Mouse (Mus musculus): ENCODE measurements at regions not wholly inside any gene's neighbourhood (a gene's known extent, or its start where the extent isn't known, plus 50 kb on each side); places are given as distances from the start of the nearest gene placed in this dataset.

DNA sequence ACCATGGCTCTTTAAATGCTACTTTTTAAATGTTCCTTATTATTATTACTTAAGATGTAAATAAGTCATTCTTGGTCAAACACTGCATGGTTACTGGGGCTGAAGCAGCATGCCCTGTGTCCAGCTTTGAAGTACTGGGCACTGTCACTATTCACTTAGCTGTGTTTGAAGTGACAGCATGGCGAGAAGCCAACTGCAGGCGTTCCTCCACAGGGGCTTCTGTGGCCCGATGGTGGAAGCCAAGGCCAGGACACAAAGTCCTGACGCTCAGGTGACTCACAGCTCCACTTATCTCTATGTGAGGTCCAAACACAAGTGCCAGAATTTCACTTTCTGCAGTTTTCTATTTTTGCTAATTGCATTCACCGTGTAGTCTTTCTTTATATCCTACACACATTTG is 65.3 kb downstream of the Cdca7 start:
- Histone ChIP-seq H3K4me3 (ENCODE audit: control insufficient read depth, low read depth, low read length) (no peak overlapping the region), H3K27ac (ENCODE audit: control insufficient read depth, insufficient read depth, low read depth, low read length) (no peak overlapping the region), H3K4me1 (ENCODE audit: control insufficient read depth, insufficient read depth, low read length) (no peaks in the 10 kb centered on the region), H3K36me3 (ENCODE audit: control insufficient read depth, insufficient read depth, low read length) (no peaks in the 10 kb centered on the region), H3K27me3 (ENCODE audit: control insufficient read depth, insufficient read depth, low read length) (no peaks in the 10 kb centered on the region)
- TF ChIP-seq POLR2A (IDR thresholded peaks at IDR 0.05; ENCODE audit: control insufficient read depth, low read depth, low read length) = no peak
- no peak for TF ChIP-seq CTCF (IDR thresholded peaks at IDR 0.05; ENCODE audit: control insufficient read depth, insufficient read depth, insufficient replicate concordance, low read depth, low read length)

DNA sequence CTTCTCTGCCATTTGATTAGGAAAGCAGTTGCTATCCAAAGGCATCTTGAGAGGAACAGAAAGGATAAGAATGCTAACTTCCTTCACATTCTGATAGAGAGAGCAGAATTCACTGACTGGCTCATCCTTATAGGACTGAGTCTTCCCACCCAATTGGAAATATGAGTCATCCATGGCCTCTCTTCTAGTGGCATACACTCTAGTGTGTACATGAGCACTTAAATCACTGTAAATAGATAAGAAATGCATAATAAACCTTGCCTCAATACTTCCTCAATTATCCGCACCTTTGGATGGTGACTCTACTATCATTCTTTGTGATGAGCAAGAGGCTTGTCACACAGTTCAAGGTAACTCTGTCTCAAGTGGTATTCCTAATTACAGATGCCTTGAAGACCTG is 69.5 kb downstream of the Cdca7 start:
- no peak overlapping the region for H3K27ac ChIP-seq (ENCODE audit: control insufficient read depth, insufficient read depth, low read depth, low read length)
- no peak for TF ChIP-seq POLR2A (IDR thresholded peaks at IDR 0.05; ENCODE audit: control insufficient read depth, low read depth, low read length)
- TF ChIP-seq CTCF (IDR thresholded peaks at IDR 0.05; ENCODE audit: control insufficient read depth, insufficient read depth, insufficient replicate concordance, low read depth, low read length) = no peak
- H3K4me3 ChIP-seq (ENCODE audit: control insufficient read depth, low read depth, low read length) = no peak overlapping the region
- H3K27me3 ChIP-seq (ENCODE audit: control insufficient read depth, insufficient read depth, low read length) = no peaks in the 10 kb centered on the region
- H3K4me1 ChIP-seq (ENCODE audit: control insufficient read depth, insufficient read depth, low read length) = no peaks in the 10 kb centered on the region
- H3K36me3 ChIP-seq (ENCODE audit: control insufficient read depth, insufficient read depth, low read length) = no peaks in the 10 kb centered on the region

- Histone ChIP-seq H3K4me3 (ENCODE audit: control insufficient read depth, low read depth, low read length) (no peak overlapping the region), H3K27me3 (ENCODE audit: control insufficient read depth, insufficient read depth, low read length) (no peaks in the 10 kb centered on the region), H3K4me1 (ENCODE audit: control insufficient read depth, insufficient read depth, low read length) (no peaks in the 10 kb centered on the region), H3K27ac (ENCODE audit: control insufficient read depth, insufficient read depth, low read depth, low read length) (no peak overlapping the region), H3K36me3 (ENCODE audit: control insufficient read depth, insufficient read depth, low read length) (no peaks in the 10 kb centered on the region)
- TF ChIP-seq POLR2A (IDR thresholded peaks at IDR 0.05; ENCODE audit: control insufficient read depth, low read depth, low read length) = no peak
- no peak for TF ChIP-seq CTCF (IDR thresholded peaks at IDR 0.05; ENCODE audit: control insufficient read depth, insufficient read depth, insufficient replicate concordance, low read depth, low read length)
These were observed 70.5 kb downstream of the Cdca7 start for GRCm38 (mm10) chr2:72546476-72546875.

DNA sequence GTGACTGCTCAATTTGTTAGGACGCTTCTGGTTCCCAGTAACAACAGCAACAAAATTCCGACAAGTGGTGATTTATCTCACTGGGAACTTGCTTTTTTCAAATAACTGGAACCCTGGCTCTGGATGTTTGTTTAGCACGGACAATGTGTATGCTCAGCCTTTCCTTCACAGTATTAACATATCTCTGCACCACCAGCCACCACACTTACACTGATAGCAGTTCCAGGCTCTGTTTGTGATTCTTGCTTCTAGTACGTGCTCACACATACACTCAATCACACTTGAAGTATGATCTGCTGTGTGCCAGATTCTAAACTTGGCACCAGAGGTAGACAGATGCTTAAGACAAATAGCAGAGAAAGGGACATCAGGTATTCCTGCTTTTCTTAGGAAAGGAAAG is 71.0 kb downstream of the Cdca7 start:
- H3K4me1 ChIP-seq (ENCODE audit: control insufficient read depth, insufficient read depth, low read length) = no peaks in the 10 kb centered on the region
- no peaks in the 10 kb centered on the region for H3K36me3 ChIP-seq (ENCODE audit: control insufficient read depth, insufficient read depth, low read length)
- no peak overlapping the region for H3K27ac ChIP-seq (ENCODE audit: control insufficient read depth, insufficient read depth, low read depth, low read length)
- no peak overlapping the region for H3K4me3 ChIP-seq (ENCODE audit: control insufficient read depth, low read depth, low read length)
- TF ChIP-seq POLR2A (IDR thresholded peaks at IDR 0.05; ENCODE audit: control insufficient read depth, low read depth, low read length) (no peak), CTCF (IDR thresholded peaks at IDR 0.05; ENCODE audit: control insufficient read depth, insufficient read depth, insufficient replicate concordance, low read depth, low read length) (no peak)
- no peaks in the 10 kb centered on the region for H3K27me3 ChIP-seq (ENCODE audit: control insufficient read depth, insufficient read depth, low read length)

GRCm38 (mm10) chr2:72551268-72551667 is 75.3 kb downstream of the Cdca7 start:
- no peaks in the 10 kb centered on the region for H3K27me3 ChIP-seq (ENCODE audit: control insufficient read depth, insufficient read depth, low read length)
- TF ChIP-seq POLR2A (IDR thresholded peaks at IDR 0.05; ENCODE audit: control insufficient read depth, low read depth, low read length) = no peak
- no peak for TF ChIP-seq CTCF (IDR thresholded peaks at IDR 0.05; ENCODE audit: control insufficient read depth, insufficient read depth, insufficient replicate concordance, low read depth, low read length)
- no peaks in the 10 kb centered on the region for H3K4me1 ChIP-seq (ENCODE audit: control insufficient read depth, insufficient read depth, low read length)
- no peaks in the 10 kb centered on the region for H3K36me3 ChIP-seq (ENCODE audit: control insufficient read depth, insufficient read depth, low read length)
- no peak overlapping the region for H3K27ac ChIP-seq (ENCODE audit: control insufficient read depth, insufficient read depth, low read depth, low read length)
- no peak overlapping the region for H3K4me3 ChIP-seq (ENCODE audit: control insufficient read depth, low read depth, low read length)

- no peaks in the 10 kb centered on the region for H3K27me3 ChIP-seq (ENCODE audit: control insufficient read depth, insufficient read depth, low read length)
These were observed 78.6 kb downstream of the Cdca7 start for GRCm38 (mm10) chr2:72554603-72555002.

GRCm38 (mm10) chr2:72555116-72555515 is 79.2 kb downstream of the Cdca7 start:
- no peaks in the 10 kb centered on the region for H3K27me3 ChIP-seq (ENCODE audit: control insufficient read depth, insufficient read depth, low read length)
- TF ChIP-seq CTCF (IDR thresholded peaks at IDR 0.05; ENCODE audit: control insufficient read depth, insufficient read depth, insufficient replicate concordance, low read depth, low read length) = no peak
- TF ChIP-seq POLR2A (IDR thresholded peaks at IDR 0.05; ENCODE audit: control insufficient read depth, low read depth, low read length) = no peak
- no peaks in the 10 kb centered on the region for H3K36me3 ChIP-seq (ENCODE audit: control insufficient read depth, insufficient read depth, low read length)

More at GRCm38 (mm10) chr2:72554603-72555002, 78.6 kb downstream of the Cdca7 start:
- TF ChIP-seq POLR2A (IDR thresholded peaks at IDR 0.05; ENCODE audit: control insufficient read depth, low read depth, low read length) = no peak
- TF ChIP-seq CTCF (IDR thresholded peaks at IDR 0.05; ENCODE audit: control insufficient read depth, insufficient read depth, insufficient replicate concordance, low read depth, low read length) = no peak
- Histone ChIP-seq H3K4me1 (ENCODE audit: control insufficient read depth, insufficient read depth, low read length) (no peaks in the 10 kb centered on the region), H3K36me3 (ENCODE audit: control insufficient read depth, insufficient read depth, low read length) (no peaks in the 10 kb centered on the region), H3K4me3 (ENCODE audit: control insufficient read depth, low read depth, low read length) (no peak overlapping the region), H3K27ac (ENCODE audit: control insufficient read depth, insufficient read depth, low read depth, low read length) (no peak overlapping the region)

DNA sequence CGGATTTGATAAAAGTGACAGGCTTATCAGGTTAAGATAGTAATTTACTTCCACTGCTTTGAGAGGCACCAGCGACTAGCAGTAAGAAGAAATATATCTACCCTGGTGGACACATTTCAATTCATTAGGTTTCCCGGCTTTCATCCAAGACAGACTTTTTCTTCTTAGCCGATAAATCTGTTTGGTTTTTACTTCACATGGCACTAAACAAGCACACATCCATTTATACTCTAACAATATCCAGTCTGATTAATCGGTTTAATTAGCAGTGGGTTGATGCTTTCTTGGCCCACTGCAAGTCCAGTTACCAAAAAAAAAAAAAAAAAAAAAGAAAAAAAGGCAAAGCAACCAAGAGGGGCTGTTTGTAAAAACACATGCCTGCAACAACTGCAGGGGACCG is 79.6 kb downstream of the Cdca7 start:
- H3K27ac ChIP-seq (ENCODE audit: control insufficient read depth, insufficient read depth, low read depth, low read length) = no peak overlapping the region
- no peaks in the 10 kb centered on the region for H3K4me1 ChIP-seq (ENCODE audit: control insufficient read depth, insufficient read depth, low read length)
- H3K27me3 ChIP-seq (ENCODE audit: control insufficient read depth, insufficient read depth, low read length) = no peaks in the 10 kb centered on the region
- TF ChIP-seq POLR2A (IDR thresholded peaks at IDR 0.05; ENCODE audit: control insufficient read depth, low read depth, low read length) (no peak), CTCF (IDR thresholded peaks at IDR 0.05; ENCODE audit: control insufficient read depth, insufficient read depth, insufficient replicate concordance, low read depth, low read length) (no peak)
- no peak overlapping the region for H3K4me3 ChIP-seq (ENCODE audit: control insufficient read depth, low read depth, low read length)
- H3K36me3 ChIP-seq (ENCODE audit: control insufficient read depth, insufficient read depth, low read length) = no peaks in the 10 kb centered on the region

More at GRCm38 (mm10) chr2:72555116-72555515, 79.2 kb downstream of the Cdca7 start:
- Histone ChIP-seq H3K4me1 (ENCODE audit: control insufficient read depth, insufficient read depth, low read length) (no peaks in the 10 kb centered on the region), H3K27ac (ENCODE audit: control insufficient read depth, insufficient read depth, low read depth, low read length) (no peak overlapping the region), H3K4me3 (ENCODE audit: control insufficient read depth, low read depth, low read length) (no peak overlapping the region)

Measured in testis, adult 2 months (tissue).